Mouse (Mus musculus): Measurements from ENCODE around the gene Cnot1.

The Cnot1 gene

GRCm38 (mm10) chr8:95688073-95688672, 119.1 kb downstream of the Cnot1 start:
- no peak for DNase-seq

DNA sequence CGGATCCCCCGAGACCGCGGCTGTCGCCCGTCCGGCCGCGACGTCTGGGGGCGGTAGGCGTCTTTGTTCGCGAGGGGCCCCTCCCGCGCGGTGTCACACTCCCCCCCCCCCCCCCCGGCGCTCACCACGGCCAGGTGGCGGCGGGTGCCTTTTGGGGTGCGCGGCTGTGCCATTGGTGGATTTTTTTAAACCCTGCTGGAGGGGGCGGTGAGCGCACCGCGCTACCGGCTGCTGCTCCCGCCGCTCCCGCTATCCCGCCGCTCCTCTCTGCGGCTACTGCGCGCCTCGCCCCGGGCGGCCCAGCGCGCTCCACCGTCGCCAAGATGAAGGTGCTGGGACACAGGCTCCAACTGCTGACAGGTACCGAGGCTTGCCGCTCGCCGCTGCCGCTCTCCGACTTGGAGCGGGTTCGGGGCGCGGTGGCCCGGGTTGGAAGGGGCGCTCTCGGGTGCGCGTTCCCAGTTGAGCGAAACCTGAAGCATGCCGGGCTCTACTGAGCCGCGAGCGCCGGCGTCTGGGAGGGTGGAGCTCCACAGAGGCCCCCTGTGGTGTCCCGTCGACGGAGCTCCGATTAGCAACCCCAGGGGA, 129.1 kb downstream of the Cnot1 start:
- peak; percentile 35 to 49 for DNase-seq

DNA sequence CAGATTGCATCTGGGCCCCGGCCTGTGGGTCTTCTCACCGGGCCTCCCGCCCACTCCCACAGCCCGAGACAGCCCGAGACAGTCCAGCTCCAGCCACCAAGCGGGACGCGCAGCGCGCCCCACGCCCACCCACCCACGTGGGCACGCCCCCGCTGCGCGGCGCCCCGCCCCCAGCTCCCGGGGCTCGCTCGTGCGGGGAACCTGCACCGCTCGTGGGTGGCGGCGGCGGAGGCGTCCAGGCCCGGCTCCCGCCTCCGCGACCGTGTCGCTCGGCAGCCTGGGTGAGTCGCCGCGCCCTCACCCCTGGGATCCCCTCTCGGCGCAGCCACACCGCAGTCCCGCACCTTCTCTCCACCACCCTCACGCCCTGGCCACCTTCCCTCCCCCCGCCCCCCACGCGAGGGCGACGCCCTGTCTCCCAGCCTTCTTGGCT, 129.7 kb downstream of the Cnot1 start:
- DNase-seq, result peak in 1 of 2 experiments; percentile 24

DNA sequence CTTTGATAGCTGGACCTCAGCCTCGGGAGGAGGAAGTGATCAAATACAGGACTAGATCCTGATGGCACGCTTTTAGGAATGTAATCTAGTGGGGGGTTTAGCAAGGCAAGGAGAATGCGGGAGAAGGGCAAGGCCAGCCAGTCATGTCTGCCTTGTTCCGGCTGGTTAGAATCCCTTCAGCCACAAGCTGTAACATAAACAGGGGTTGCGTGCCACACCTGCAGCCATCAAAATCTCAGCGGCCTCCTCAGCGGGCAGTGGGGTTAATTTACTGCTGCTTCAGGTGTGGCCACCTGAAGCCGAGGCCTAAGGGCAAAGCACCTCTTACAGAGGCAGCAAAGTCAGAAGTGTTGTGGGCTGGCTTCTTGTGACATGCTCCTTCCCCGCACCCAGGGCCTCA, 130.6 kb downstream of the Cnot1 start, which contains the start of gene Ndrg4:
Gene Ndrg4, plus strand, starts transcription at position 350 of the 400 bp plus-strand sequence.
- DNase-seq, result no peak

GRCm38 (mm10) chr8:95672811-95673210, 134.5 kb downstream of the Cnot1 start:
- DNase-seq, result no peak

- DNase-seq, result no peak
These were observed 135.4 kb downstream of the Cnot1 start for GRCm38 (mm10) chr8:95671861-95672260.

- no peak for DNase-seq
These were observed 137.3 kb downstream of the Cnot1 start for GRCm38 (mm10) chr8:95669967-95670366.

Data from cerebellum, postnatal 14 days (tissue).